Mouse (Mus musculus): ENCODE measurements around the gene Snap23. TPM values are rescaled to one million over a fixed set of nuclear protein-coding genes. Genes with fewer than 3 reads are reported as not detected.

Gene Snap23
- 24.2 and 27.1 TPM in 2 replicates for polyA plus RNA-seq (2015; fragmentation: Nextera tagmentation; extraction: Ambion mirVana)

GRCm38 (mm10) chr2:120566886-120567797, at the start of gene Snap23:
Gene Snap23 (plus strand): TSS chr2:120567671.
- Histone ChIP-seq H3K4me1 (ENCODE audit: control insufficient read depth, low read depth, low read length) (peaks cover 28% of the 10 kb centered on the region), H3K4me3 (ENCODE audit: low read depth, low read length) (peak within 1 kb of the TSS; percentile 85), H3K9ac (ENCODE audit: low read depth, low read length) (peak within 1 kb of the TSS; percentile 86), H3K4me2 (ENCODE audit: low read depth, low read length) (peak within 1 kb of the TSS; percentile 92), H3K36me3 (ENCODE audit: control insufficient read depth, insufficient read depth) (no peaks in the 10 kb centered on the region), H3K9me3 (replicated peaks; ENCODE audit: control insufficient read depth, low read length) (no peaks in the 10 kb centered on the region), H3K27me3 (ENCODE audit: control insufficient read depth, insufficient read depth, low read depth, low read length) (no peaks in the 10 kb centered on the region), H3K27ac (ENCODE audit: low read length) (peak within 1 kb of the TSS; percentile 89)
- peak; percentile 95 for ATAC-seq (ENCODE audit: low read depth)
- under 1% methylated on average over 42 of the region's 42 CpGs for WGBS (ENCODE audit: insufficient replicate concordance)

- H3K27me3 ChIP-seq (ENCODE audit: control insufficient read depth, insufficient read depth, low read depth, low read length): no peaks in the 10 kb centered on the region
- no peak overlapping the region for H3K27ac ChIP-seq (ENCODE audit: low read length)
- H3K4me3 ChIP-seq (ENCODE audit: low read depth, low read length): no peak overlapping the region
- no peak overlapping the region for H3K9ac ChIP-seq (ENCODE audit: low read depth, low read length)
- peaks cover 26% of the 10 kb centered on the region for H3K36me3 ChIP-seq (ENCODE audit: control insufficient read depth, insufficient read depth)
- no peak overlapping the region for H3K4me2 ChIP-seq (ENCODE audit: low read depth, low read length)
- H3K4me1 ChIP-seq (ENCODE audit: control insufficient read depth, low read depth, low read length): no peaks in the 10 kb centered on the region
- no peak for ATAC-seq (ENCODE audit: low read depth)
- H3K9me3 ChIP-seq (replicated peaks; ENCODE audit: control insufficient read depth, low read length): no peaks in the 10 kb centered on the region
- 76% methylated on average over 5 of the region's 5 CpGs for WGBS (ENCODE audit: insufficient replicate concordance)
These were observed 48.8 kb upstream of the Snap23 start for GRCm38 (mm10) chr2:120518547-120519210.

GRCm38 (mm10) chr2:120526771-120527170, 40.7 kb upstream of the Snap23 start:
- H3K4me1 ChIP-seq (ENCODE audit: control insufficient read depth, low read depth, low read length): no peaks in the 10 kb centered on the region; the same call in 1 of the 2 replicates
- H3K4me3 ChIP-seq (ENCODE audit: low read depth, low read length): no peak overlapping the region
- H3K27me3 ChIP-seq (ENCODE audit: control insufficient read depth, insufficient read depth, low read depth, low read length): no peaks in the 10 kb centered on the region
- no peaks in the 10 kb centered on the region for H3K9me3 ChIP-seq (replicated peaks; ENCODE audit: control insufficient read depth, low read length)
- no peak for ATAC-seq (ENCODE audit: low read depth)
- H3K27ac ChIP-seq (ENCODE audit: low read length): no peak overlapping the region
- H3K4me2 ChIP-seq (ENCODE audit: low read depth, low read length): no peak overlapping the region
- no peak overlapping the region for H3K9ac ChIP-seq (ENCODE audit: low read depth, low read length)
- peaks cover 15% of the 10 kb centered on the region for H3K36me3 ChIP-seq (ENCODE audit: control insufficient read depth, insufficient read depth)
- 80% methylated on average over 5 of the region's 5 CpGs for WGBS (ENCODE audit: insufficient replicate concordance)

GRCm38 (mm10) chr2:120529531-120529930, 37.9 kb upstream of the Snap23 start:
- no peaks in the 10 kb centered on the region for H3K9me3 ChIP-seq (replicated peaks; ENCODE audit: control insufficient read depth, low read length)
- H3K27me3 ChIP-seq (ENCODE audit: control insufficient read depth, insufficient read depth, low read depth, low read length): no peaks in the 10 kb centered on the region
- H3K4me1 ChIP-seq (ENCODE audit: control insufficient read depth, low read depth, low read length): no peaks in the 10 kb centered on the region; the same call in 1 of the 2 replicates
- H3K9ac ChIP-seq (ENCODE audit: low read depth, low read length): no peak overlapping the region
- H3K4me2 ChIP-seq (ENCODE audit: low read depth, low read length): no peak overlapping the region
- H3K36me3 ChIP-seq (ENCODE audit: control insufficient read depth, insufficient read depth): peaks cover 12% of the 10 kb centered on the region
- no peak overlapping the region for H3K4me3 ChIP-seq (ENCODE audit: low read depth, low read length)
- H3K27ac ChIP-seq (ENCODE audit: low read length): no peak overlapping the region
- no peak for ATAC-seq (ENCODE audit: low read depth)

- Histone ChIP-seq H3K36me3 (ENCODE audit: control insufficient read depth, insufficient read depth) (peaks cover 12% of the 10 kb centered on the region), H3K9ac (ENCODE audit: low read depth, low read length) (no peak overlapping the region), H3K27ac (ENCODE audit: low read length) (no peak overlapping the region), H3K9me3 (replicated peaks; ENCODE audit: control insufficient read depth, low read length) (no peaks in the 10 kb centered on the region), H3K27me3 (ENCODE audit: control insufficient read depth, insufficient read depth, low read depth, low read length) (no peaks in the 10 kb centered on the region), H3K4me1 (ENCODE audit: control insufficient read depth, low read depth, low read length) (no peaks in the 10 kb centered on the region; the same call in 1 of the 2 replicates), H3K4me3 (ENCODE audit: low read depth, low read length) (no peak overlapping the region), H3K4me2 (ENCODE audit: low read depth, low read length) (no peak overlapping the region)
- ATAC-seq (ENCODE audit: low read depth): no peak
- 55% methylated on average over 4 of the region's 4 CpGs for WGBS (ENCODE audit: insufficient replicate concordance)
These were observed 36.2 kb upstream of the Snap23 start for GRCm38 (mm10) chr2:120531223-120531622.

GRCm38 (mm10) chr2:120539333-120539732, 28.1 kb upstream of the Snap23 start:
- H3K27ac ChIP-seq (ENCODE audit: low read length): peak overlapping the region; percentile 55
- no peak for ATAC-seq (ENCODE audit: low read depth)
- no peak overlapping the region for H3K9ac ChIP-seq (ENCODE audit: low read depth, low read length)
- peaks cover 3% of the 10 kb centered on the region; the same call in 1 of the 2 replicates for H3K36me3 ChIP-seq (ENCODE audit: control insufficient read depth, insufficient read depth)
- no peak overlapping the region for H3K4me2 ChIP-seq (ENCODE audit: low read depth, low read length)
- WGBS (ENCODE audit: insufficient replicate concordance): 63% methylated on average over 3 of the region's 3 CpGs
- H3K27me3 ChIP-seq (ENCODE audit: control insufficient read depth, insufficient read depth, low read depth, low read length): no peaks in the 10 kb centered on the region
- H3K4me1 ChIP-seq (ENCODE audit: control insufficient read depth, low read depth, low read length): peaks cover 3% of the 10 kb centered on the region
- H3K4me3 ChIP-seq (ENCODE audit: low read depth, low read length): no peak overlapping the region
- no peaks in the 10 kb centered on the region for H3K9me3 ChIP-seq (replicated peaks; ENCODE audit: control insufficient read depth, low read length)

- no peaks in the 10 kb centered on the region for H3K27me3 ChIP-seq (ENCODE audit: control insufficient read depth, insufficient read depth, low read depth, low read length)
- peaks cover 3% of the 10 kb centered on the region for H3K4me1 ChIP-seq (ENCODE audit: control insufficient read depth, low read depth, low read length)
- peak; percentile 87 for ATAC-seq (ENCODE audit: low read depth)
- no peak overlapping the region for H3K4me3 ChIP-seq (ENCODE audit: low read depth, low read length)
- no peak overlapping the region for H3K4me2 ChIP-seq (ENCODE audit: low read depth, low read length)
- no peaks in the 10 kb centered on the region for H3K9me3 ChIP-seq (replicated peaks; ENCODE audit: control insufficient read depth, low read length)
- 62% methylated on average over 1 of the region's 1 CpGs for WGBS (ENCODE audit: insufficient replicate concordance)
- H3K27ac ChIP-seq (ENCODE audit: low read length): peak overlapping the region; percentile 55
- H3K36me3 ChIP-seq (ENCODE audit: control insufficient read depth, insufficient read depth): peaks cover 3% of the 10 kb centered on the region; the same call in 1 of the 2 replicates
- H3K9ac ChIP-seq (ENCODE audit: low read depth, low read length): no peak overlapping the region
These were observed 27.7 kb upstream of the Snap23 start for GRCm38 (mm10) chr2:120539778-120540208.

- H3K27me3 ChIP-seq (ENCODE audit: control insufficient read depth, insufficient read depth, low read depth, low read length): no peaks in the 10 kb centered on the region
- H3K36me3 ChIP-seq (ENCODE audit: control insufficient read depth, insufficient read depth): no peaks in the 10 kb centered on the region
- H3K9ac ChIP-seq (ENCODE audit: low read depth, low read length): no peak overlapping the region
- H3K4me3 ChIP-seq (ENCODE audit: low read depth, low read length): no peak overlapping the region
- H3K27ac ChIP-seq (ENCODE audit: low read length): no peak overlapping the region
- H3K4me2 ChIP-seq (ENCODE audit: low read depth, low read length): no peak overlapping the region
- no peak for ATAC-seq (ENCODE audit: low read depth)
- no peaks in the 10 kb centered on the region for H3K4me1 ChIP-seq (ENCODE audit: control insufficient read depth, low read depth, low read length)
- no peaks in the 10 kb centered on the region for H3K9me3 ChIP-seq (replicated peaks; ENCODE audit: control insufficient read depth, low read length)
- 48% methylated on average over 2 of the region's 2 CpGs for WGBS (ENCODE audit: insufficient replicate concordance)
These were observed 22.7 kb upstream of the Snap23 start for GRCm38 (mm10) chr2:120544732-120545131.

- Histone ChIP-seq H3K36me3 (ENCODE audit: control insufficient read depth, insufficient read depth) (peaks cover 3% of the 10 kb centered on the region; the same call in 1 of the 2 replicates), H3K4me3 (ENCODE audit: low read depth, low read length) (no peak overlapping the region), H3K4me2 (ENCODE audit: low read depth, low read length) (no peak overlapping the region), H3K27me3 (ENCODE audit: control insufficient read depth, insufficient read depth, low read depth, low read length) (no peaks in the 10 kb centered on the region), H3K9me3 (replicated peaks; ENCODE audit: control insufficient read depth, low read length) (no peaks in the 10 kb centered on the region), H3K9ac (ENCODE audit: low read depth, low read length) (no peak overlapping the region), H3K27ac (ENCODE audit: low read length) (no peak overlapping the region), H3K4me1 (ENCODE audit: control insufficient read depth, low read depth, low read length) (peaks cover 1% of the 10 kb centered on the region; the same call in 1 of the 2 replicates)
- 69% methylated on average over 3 of the region's 3 CpGs for WGBS (ENCODE audit: insufficient replicate concordance)
- ATAC-seq (ENCODE audit: low read depth): peak; percentile 30; the same call in 1 of the 2 replicates
These were observed 10.6 kb upstream of the Snap23 start for GRCm38 (mm10) chr2:120556868-120557267.

All from liver, embryonic 16.5 days (tissue).